Mouse (Mus musculus) cerebellum, postnatal 14 days (tissue): Measurements from ENCODE around the gene Patl1.
"Not testable (repeated sequence)": the region's sequence is repeated elsewhere in the genome, so short reads cannot be mapped to it uniquely, and the experiment has no call there.

ENCODE experiments used
- DNase-seq, 2 experiments: peaks; one replicate each; pipeline ENCODE4 v3.0.0; 2021; ENCODE audit warnings: mixed read lengths in 2 of 2

Patl1 gene

DNA sequence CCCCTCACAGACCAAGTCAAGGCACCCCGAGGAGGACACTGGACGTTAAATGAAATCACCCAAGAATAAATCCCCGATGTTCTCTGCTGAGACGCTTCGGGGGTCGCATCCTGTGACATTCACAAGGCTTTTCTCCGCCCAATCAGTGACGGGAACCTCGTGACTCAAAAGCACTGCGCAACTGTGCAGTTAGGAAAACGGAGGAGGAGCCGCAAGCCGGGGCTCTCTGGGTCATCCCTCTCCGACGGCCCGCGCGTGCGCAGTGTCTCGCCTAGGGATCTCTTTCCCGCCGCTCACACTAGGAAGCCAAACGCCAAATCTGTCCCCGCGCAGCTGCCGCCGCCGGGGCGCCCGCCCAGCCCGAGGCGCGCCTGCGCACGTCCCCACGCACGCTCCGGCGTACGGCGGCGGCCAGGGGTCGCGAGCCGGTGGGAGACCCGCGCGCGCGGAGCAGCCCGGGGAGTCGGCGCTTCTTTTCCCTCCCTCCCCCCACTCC is at the start of gene Patl1:
Gene Patl1, plus strand, starts transcription at position 363 of the 496 bp plus-strand sequence.
- peak; percentile 99 for DNase-seq

DNA sequence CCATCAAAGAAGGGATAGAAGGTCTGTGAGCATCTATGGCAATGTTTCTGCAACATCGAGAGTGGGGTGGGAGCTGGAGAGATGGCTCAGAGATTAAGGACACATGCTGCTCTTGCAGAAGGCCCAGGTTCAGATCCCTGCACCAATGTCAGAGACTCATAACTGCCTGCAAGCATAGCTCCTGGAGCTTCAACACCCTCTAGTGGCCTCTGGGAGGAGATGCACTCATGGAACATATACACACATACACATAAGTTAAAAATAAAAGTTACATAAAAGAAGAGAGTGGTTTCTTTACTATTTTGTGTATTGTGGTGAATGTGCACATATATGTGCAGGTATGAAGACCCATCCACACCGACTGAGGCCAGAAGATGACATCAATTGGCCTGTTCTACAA is 44.4 kb upstream of the Patl1 start:
- DNase-seq = no peak

DNA sequence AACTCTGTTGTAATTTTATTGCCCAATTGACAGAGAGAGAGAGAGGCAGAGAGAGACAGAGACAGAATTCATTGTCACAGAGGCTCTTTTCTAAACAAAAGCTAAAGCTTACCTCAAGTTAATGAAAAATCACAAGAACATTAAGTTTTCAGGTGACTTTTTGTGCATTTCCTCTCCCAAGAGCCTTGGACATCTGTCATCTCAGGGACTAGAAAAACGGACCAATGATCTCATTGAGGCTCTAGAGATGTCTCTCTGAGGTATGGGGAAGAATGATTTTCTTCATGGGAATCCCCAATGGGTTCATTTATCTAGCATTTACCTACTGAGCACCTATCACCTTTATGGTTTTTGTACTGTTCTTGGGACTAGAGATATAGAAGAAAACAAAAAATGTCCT is 37.2 kb upstream of the Patl1 start, which contains the start of gene Olfr1419:
Gene Olfr1419, minus strand, starts transcription at position 101 of the 400 bp plus-strand sequence.
- DNase-seq = no peak

DNA sequence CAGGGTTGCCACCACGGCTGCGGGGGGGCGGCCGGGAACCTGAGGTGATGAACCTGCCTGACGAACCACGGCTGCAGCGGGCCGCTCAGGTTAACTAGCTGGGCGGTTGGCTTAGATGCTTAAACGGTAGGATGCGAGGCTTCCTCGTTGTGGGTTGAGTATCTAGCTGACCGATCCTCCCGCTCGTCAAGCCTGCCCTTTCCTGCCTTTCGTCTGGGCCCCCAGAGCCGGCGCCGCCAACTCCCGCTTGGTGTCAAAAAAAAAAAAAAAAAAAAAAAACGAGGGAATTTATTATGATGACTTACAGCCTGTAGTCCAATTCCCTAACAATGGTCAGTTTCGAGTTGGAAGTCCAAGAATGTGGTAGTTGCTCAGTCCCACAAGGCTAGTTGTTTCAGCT is 33.8 kb upstream of the Patl1 start:
- DNase-seq = not testable (repeated sequence)

DNA sequence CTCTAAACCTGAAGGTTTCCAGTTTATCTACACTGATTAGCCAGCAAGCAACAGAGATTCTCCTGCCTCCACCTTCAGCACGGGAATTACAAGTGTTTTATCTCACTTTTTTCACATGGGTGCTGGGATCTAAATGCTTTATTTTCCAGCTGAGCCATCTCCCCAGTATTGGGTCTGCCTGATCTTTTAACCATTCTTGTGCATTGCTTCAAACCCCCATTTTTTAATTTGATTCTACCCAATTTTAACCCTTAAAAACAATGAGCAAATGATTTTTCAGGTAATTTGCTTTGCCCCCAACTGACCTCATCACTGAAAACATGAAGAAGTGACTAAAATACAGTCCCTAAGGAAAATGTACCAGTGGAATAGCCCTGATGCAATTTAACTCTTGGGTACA is 25.9 kb upstream of the Patl1 start, which contains the start of gene Olfr1420:
Gene Olfr1420, plus strand, starts transcription at position 301 of the 400 bp plus-strand sequence.
- no peak for DNase-seq

DNA sequence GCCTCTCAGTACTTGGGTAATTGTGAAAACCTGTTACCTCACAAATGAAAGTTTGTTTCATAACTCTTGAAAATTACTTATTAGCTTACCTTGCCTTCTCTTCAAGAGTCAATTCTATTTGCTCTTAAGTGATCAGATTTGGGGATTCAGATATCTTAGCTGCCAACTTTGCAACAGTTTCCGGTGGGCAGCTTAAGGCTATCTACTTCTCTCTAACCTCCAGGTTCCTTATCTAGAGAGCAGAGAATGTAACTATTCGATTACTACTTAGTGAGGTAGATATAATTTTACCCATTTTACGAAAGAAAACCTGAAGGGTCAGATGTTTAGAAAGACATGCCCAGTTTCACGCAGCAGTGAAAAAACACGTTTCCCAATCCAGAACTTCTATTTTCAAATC is 1.2 kb upstream of the Patl1 start:
- no peak for DNase-seq

DNA sequence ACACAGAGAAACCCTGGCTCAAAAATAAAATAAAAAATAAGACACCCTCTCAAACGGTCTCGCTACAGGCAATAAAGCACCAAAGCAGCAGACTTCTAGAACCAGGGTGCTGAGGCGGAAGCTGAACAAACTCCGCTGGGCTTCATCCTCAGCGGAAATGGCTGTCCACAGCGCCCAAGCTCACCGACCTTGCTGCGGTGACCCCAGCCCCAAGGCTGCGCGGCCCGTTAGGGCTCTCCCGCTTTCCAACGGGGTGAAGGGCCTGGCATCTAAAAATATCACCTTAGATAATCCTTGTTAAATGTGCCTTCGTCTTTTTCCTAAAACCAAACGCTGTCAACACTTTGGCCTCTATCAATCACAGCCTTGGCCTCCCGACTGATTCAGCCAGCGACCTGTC is 596 bp upstream of the Patl1 start:
- DNase-seq = peak; percentile 55 to 58

DNA sequence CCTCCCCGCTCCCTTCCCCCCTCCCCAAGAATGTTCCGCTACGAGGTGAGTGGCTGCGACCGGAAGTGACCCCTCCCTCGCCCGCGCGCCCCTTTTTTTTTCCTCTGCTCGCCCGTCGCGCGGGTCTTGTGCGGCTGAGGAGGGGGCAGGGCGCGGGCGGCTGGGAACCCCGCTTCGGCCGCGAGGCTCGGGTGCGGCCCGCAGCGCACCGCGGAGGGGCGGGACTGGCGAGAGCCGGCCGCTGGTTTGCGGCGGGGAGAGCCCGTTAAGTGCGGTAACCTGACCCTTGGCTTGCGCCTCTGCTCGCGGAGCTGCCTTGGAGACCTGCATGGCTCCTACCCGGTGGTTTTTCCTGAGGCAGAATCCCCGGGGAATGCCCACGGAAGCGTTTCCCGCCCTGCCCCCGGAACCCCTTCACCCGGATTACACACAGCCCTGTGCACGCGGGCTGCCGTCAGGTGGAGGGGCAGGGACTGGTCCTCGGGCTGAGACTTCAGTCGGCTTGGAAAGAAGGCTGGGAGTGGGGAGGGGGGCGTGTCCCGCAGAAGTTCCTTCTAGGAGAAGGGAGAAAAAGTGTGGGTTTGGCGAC is 428 bp downstream of the Patl1 start:
- DNase-seq = peak in 1 of 2 experiments; percentile 67

DNA sequence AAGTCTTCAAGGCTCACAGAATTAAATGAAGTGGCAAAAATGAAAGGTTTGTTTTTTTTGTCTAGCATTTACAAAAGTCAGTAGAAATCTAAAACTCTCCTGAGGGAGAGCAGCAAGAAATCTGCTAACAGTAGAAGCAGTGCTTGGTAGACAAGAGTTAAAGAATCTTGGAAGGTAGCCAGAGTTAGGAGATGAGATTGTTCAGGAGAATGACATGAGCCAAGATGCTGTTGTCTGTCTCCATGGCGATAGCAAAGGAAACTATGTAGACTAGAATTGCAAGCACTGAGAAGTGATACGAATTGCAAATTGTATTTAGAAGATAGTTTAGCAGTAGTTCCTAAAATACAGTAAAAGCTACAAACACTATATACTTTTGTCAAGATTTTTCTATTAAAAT is 3.6 kb downstream of the Patl1 start:
- peak in 1 of 2 experiments; percentile 16 for DNase-seq

DNA sequence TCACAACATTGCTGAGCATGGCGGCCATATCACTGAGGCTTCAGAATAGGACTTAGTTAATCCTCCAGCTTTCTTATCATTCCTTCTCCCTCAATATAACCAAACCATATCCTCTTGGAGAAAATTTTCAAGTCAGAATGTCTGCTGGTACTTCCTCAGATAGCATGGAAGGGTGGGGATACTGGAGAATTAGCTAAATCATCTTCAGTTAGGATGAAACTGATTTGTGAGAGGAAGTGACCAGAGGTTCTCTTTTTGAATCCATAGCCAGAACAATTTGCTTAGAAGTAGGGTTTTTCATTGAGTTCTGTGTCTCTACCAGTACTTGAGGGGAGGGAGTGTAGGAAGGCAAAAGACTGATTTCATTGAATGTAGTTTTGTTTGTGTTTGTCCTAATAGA is 9.9 kb downstream of the Patl1 start:
- DNase-seq = no peak

DNA sequence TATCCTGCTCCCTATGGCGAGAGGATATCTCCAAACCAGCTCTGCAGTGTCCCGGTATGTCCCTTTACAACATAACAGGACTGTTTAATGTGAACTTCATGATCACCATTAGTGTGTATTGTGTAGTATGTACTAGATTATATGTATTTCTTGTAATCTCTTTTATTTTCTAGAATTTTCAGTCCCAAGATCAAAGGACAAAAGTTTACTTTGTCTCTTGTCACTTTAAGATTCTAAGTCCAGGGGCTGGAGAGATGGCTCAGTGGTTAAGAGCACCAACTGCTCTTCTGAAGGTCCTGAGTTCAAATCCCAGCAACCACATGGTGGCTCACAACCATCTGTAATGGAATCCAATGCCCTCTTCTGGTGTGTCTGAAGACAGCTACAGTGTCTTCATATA is 10.3 kb downstream of the Patl1 start:
- not testable (repeated sequence) for DNase-seq

DNA sequence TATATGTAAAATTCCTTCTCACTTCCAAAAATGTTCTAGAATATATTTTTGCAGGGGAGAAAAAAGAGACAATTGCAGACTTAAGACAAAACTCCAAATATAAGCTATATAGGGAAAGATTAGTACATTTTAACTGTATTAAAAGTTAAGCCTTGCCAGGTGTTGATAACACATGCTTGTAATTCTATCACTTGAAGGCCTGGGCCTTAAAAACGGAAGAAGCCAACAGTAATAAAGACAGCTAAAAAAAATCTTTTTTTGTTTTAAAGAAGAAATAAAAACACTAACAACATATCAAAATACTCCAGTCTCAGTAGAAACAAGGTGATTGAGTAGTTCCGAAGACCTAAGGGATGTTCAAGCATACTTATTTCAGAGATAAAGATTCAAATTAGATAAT is 14.2 kb downstream of the Patl1 start:
- no peak for DNase-seq

DNA sequence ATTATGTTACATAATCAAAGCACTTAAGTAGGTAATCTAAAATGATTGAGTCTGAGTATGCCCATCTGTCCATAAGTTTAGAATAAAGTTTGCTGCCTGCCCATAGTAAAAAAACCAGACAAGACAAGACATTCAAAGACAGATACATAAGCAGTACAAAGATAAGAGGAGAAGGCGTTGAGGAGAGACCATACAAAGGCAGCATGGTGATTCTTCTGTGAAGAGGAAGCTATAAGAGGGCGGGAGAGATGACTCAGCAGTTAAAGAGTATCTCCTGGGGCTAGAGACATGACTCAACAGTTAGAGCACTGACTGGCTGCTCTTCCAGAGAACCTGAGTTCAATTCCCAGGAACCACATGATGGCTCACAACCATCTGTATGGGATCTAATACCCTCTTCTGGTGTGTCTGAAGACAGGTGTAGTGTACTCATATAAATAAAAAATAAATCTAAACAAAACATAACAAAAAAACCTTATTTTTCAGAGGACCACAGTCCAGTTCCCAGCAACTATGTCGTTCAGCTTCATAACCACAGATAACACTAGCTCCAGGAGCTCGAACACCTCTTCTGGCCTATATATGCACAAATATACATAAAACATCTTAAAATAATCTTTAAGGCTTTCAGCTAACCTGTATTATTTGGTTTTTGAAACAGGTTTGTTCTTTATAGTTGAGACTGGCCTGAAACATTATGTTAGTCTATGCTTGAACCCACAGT is 16.0 kb downstream of the Patl1 start:
- DNase-seq = no peak

DNA sequence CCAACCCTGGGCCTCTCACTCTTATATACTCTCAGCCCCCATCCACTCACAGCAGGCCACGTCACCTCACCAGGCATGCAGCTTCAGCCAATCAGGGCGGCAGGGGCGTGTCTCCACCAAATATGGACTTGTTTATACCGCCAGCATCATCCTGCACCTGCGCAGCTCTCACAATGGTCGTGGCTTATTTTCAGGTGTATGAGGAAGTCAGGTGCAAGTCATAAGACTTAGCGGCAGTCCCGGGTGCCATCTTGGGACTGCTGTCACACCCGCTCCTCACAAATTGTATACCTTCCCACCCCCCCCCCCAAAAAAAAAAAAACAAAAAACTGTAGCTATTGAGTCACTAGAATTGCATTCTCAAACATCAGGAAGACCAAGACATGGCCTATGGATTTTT is 34.3 kb downstream of the Patl1 start:
- DNase-seq = not testable (repeated sequence)

DNA sequence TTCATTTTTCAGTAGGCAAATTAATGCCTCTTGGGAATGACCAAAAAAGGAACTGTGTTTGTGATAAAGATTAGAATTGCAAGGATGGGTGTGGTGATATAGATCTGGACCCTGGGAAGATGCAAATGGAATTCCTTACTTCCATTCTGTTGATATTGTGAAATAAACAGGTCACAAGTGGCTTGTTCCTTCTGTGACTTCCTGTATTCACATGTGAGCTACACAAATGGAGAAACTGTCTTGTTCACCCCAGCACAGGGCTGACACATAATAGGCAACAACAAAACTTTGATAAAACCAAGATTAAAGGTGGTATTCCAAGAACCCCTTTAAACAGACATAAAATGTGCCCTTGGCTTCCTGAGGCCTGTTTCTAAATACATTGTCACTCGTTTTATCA is 37.7 kb downstream of the Patl1 start:
- no peak for DNase-seq

DNA sequence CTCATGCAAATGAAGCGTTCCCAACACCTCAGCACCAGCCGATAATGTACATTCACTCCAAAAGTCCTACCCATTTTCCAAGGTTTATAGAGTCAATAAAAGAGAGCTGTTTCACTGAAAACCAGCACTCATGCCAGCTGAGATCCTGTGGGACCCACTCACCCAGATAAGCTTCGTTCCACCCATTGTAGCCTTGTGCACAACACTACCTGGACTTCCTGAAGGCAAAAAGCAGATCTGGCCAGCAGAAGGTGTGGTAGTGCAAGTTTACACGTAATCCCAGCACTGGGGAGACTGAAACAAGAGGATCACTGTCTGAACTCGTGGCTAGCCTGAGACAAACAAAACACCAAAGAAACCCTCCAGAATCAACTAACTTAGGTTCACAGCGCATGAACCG is 38.5 kb downstream of the Patl1 start:
- DNase-seq = no peak

DNA sequence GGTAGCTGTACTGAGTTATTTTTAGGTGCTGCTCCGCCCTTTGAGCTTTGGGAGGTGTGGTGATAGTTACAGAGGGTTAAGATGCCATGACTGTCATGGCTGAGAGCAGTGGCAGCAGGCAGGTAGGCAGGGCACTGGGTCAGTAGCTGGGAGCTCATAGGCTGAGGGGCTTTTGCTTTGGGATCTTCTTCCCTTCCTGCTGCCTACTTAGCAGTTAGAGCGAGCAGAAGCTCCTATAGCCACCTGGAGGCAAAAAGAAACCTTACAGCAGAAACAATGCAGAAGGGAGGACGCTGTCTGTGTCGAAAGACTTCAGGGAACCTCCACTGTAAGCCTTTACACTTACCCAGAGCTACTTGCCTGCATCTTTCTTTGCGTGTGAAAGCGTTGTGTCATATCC is 42.0 kb downstream of the Patl1 start:
- DNase-seq = no peak

DNA sequence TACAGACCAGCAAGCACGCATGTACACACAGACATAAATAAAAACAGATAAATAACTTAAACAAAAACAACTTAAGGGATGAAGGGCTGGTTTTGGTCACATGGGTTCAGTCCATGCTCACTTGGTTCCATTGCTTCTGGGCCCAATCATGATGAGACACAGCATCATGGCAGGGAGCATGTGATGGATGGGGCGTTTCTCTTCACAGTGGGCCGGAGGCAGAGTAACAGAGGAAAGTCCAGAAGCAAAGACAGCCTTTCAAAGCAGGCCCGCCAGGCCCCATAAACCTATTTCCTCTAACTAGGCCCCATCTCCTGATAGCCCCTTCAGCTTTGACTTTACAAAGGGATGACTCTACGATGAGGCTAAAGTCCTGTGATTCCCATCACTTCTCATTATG is 44.4 kb downstream of the Patl1 start:
- DNase-seq = no peak

DNA sequence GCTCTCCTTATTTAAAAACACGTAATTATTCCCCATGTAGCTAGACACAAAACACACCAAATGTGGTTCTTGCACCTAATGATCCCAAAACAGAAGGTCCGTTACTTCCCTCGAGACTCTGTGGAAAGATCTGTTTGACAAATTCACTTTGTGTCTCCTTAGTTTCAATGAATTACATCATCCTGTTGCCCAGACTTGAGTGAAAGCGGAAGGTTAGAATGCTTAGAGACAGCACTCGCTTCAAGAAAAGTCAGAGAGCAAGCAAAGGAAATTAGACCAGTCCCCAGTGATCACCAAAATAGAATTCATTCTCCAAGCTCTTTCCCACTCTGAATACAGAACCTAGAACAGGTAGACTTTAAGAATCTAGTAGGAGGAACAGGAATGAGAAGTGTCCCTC is 45.2 kb downstream of the Patl1 start:
- DNase-seq = no peak

DNA sequence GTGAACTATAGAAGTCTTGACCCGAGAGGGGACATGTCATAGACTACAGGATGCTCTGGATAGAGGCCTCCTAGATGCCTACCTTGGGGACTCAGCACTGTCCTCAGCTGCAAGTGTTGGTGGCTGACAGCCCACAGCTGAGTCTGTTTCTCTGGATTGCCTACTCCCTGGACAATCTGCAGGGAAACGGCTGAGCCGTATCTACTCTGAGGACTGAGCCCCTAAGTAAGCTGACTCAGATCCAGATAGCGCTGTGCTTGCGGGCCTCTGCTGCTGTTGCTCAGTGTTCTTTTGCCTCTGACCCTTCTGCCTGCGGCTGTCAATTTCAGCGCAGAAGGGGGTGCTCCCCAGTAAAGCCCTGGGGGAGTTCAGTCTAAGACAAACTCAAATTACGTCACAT is 45.6 kb downstream of the Patl1 start:
- DNase-seq = no peak

DNA sequence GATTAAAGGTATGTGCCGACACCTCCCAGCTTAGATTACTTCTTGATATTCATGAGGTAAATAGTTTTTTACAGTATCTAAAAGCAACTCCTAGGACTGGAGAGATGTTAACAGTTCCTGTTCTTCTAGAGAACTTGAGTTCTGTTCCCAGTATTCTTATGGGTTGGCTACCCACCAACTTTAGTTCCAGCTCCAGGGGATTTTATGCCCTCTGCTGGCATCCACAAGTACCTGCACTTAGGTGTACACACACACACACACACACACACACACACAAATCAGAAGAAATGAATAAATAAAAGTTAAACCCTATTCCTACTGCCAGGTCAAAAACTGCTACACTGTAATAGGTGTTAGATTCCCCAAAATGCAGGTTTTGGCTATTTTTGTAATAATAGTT is 52.1 kb downstream of the Patl1 start:
- peak; percentile 22 to 50 for DNase-seq

DNA sequence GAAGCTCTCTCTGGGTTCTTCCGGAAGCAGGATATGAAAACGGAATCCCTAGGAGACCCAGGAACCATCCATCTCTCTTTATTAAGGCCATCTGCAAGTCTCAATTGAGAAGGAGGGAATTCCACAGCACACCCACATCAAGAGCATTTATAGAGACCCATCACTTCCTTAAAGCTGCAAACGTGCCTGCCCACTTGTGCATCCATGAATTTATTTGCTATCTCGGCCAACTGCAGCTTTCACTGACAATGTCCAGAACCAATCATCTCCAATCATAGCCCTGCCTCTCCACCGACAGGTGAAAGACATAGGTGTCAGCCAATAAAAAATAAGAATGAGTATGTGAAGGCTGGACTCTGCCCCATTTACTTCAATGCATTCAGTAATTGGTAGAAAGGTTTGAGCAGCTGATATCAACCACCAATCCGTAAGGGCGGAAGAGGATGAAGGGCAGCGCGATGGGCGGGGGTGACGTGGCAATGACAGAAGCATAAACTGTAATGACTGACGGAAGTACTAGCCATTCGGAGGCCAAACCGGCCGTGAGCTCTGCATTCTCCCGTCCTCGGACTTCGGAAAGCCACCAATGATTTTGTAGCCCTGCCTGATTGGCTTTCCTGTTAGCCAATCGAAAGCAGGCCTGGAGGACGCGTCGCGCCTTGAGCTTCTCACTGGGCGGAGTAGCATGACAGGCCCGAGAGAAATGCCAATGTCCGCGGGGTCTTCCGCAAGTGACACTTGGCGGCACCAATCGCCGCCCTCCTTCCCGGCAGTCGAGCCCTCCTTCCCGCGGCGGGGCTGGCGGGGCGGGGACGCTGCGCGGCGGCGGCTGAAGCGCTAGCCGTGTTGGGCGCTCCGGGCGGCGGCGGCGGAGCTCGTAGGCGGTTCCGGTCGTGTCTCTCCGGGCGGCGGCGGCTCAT is 53.1 kb downstream of the Patl1 start, which contains the start of gene Osbp:
Gene Osbp, plus strand, starts transcription at position 919 of the 920 bp plus-strand sequence.
- DNase-seq = peak; percentile 99

DNA sequence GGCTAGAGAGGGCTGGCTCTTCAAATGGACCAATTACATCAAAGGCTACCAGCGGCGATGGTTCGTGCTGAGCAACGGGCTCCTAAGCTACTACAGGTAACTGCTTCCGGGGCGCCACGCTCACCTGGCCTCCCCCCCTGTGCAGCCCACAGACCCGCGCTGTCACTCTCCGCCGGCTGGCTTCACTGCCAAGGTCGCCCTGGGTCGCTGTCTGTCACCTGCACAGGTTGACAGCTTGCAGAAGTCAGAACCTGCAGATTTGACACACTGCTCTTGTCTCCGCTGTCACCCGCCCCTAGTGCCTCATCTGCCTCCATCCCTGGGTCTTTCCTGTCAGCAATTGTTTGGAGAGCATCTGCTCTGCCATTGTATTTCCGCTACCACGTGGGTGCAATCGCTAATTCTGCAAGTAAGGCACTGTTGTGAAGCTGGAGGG is 54.0 kb downstream of the Patl1 start:
- DNase-seq = peak; percentile 72 to 80
